28 mouse cellular contexts compared by ENCODE assay signal in genomic region chr7:115803256-115803655, GRCm38 (mm10).
A peak's percentile ranks its signal among the peaks of the same experiment; 100 is the strongest.
DNase-seq lines count a peak whose midpoint lies in the region; ATAC-seq and TF ChIP-seq lines count a peak whose summit lies in the region.
"Had no signal": no experiment of that assay in that cellular context is flagged by ENCODE, and none has a peak within 500 bp of the region (broad histone marks: within the 10 kb centered on the region; RNA-seq: fewer than 3 reads in every experiment).

No protein-coding gene starts in this region.

- H3K36me3 ChIP-seq in hindbrain, embryonic 12.5 days: no peaks in the 10 kb centered on the region
- no peaks in the 10 kb centered on the region for H3K36me3 ChIP-seq in hindbrain, embryonic 16.5 days (ENCODE audit: control insufficient read depth, insufficient read depth, low read length)
- peaks cover 36% of the 10 kb centered on the region for H3K36me3 ChIP-seq in liver, embryonic 12.5 days
- peaks cover 27% of the 10 kb centered on the region for H3K36me3 ChIP-seq in liver, postnatal 0 days (replicated peaks; ENCODE audit: insufficient read depth, low read length)
- no peaks in the 10 kb centered on the region for H3K36me3 ChIP-seq in heart, adult 2 months (ENCODE audit: control insufficient read depth, insufficient read depth, low read length)
- H3K36me3 ChIP-seq: kidney, embryonic 15.5 days; midbrain, embryonic 12.5 days; neural tube, embryonic 12.5 days had no signal

- H3K79me2 ChIP-seq in heart, adult 2 months (replicated peaks; ENCODE audit: control insufficient read depth, insufficient read depth, low read length): 0 out of 2 replicates have a peak, but pooled peaks cover 3% of the 10 kb centered on the region

- H3K27me3 ChIP-seq in hindbrain, embryonic 12.5 days: no peaks in the 10 kb centered on the region
- no peaks in the 10 kb centered on the region for H3K27me3 ChIP-seq in hindbrain, embryonic 16.5 days (replicated peaks; ENCODE audit: control insufficient read depth, insufficient read depth, low read length)
- H3K27me3 ChIP-seq in liver, embryonic 12.5 days (replicated peaks): no peaks in the 10 kb centered on the region
- H3K27me3 ChIP-seq in liver, postnatal 0 days (ENCODE audit: insufficient read depth, low read length): no peaks in the 10 kb centered on the region
- no peaks in the 10 kb centered on the region for H3K27me3 ChIP-seq in heart, adult 2 months (ENCODE audit: control insufficient read depth, insufficient read depth, low read length)
- H3K27me3 ChIP-seq: heart, embryonic 12.5 days; kidney, embryonic 15.5 days; midbrain, embryonic 12.5 days; neural tube, embryonic 12.5 days had no signal

- TF ChIP-seq CTCF in liver, postnatal 0 days (IDR thresholded peaks at IDR 0.05; ENCODE audit: low read depth): no peak
- no peak for TF ChIP-seq CTCF in heart, adult 2 months (IDR thresholded peaks at IDR 0.05)

- no peak overlapping the region for H3K4me2 ChIP-seq in hindbrain, embryonic 12.5 days (replicated peaks)
- no peak overlapping the region for H3K4me2 ChIP-seq in hindbrain, embryonic 16.5 days (ENCODE audit: low read length)
- peak overlapping the region; percentile 26 for H3K4me2 ChIP-seq in liver, embryonic 12.5 days
- no peak overlapping the region for H3K4me2 ChIP-seq in liver, postnatal 0 days (ENCODE audit: low read depth, low read length)
- H3K4me2 ChIP-seq: heart, embryonic 12.5 days; hindbrain, embryonic 14.5 days; kidney, embryonic 15.5 days; lung, embryonic 14.5 days; midbrain, embryonic 12.5 days; neural tube, embryonic 12.5 days had no signal

- peak overlapping the region; percentile 8; the same call in 1 of the 2 replicates for H3K27ac ChIP-seq in hindbrain, embryonic 12.5 days
- H3K27ac ChIP-seq in hindbrain, embryonic 16.5 days (ENCODE audit: low read depth, low read length): no peak overlapping the region
- no peak overlapping the region for H3K27ac ChIP-seq in liver, embryonic 12.5 days
- no peak overlapping the region for H3K27ac ChIP-seq in liver, postnatal 0 days (ENCODE audit: low read depth)
- no peak overlapping the region for H3K27ac ChIP-seq in heart, adult 2 months
- H3K27ac ChIP-seq: hindbrain, embryonic 14.5 days; kidney, embryonic 15.5 days; layer of hippocampus, adult 2 months; midbrain, embryonic 12.5 days; neural tube, embryonic 12.5 days had no signal

- no peak for ATAC-seq in hindbrain, embryonic 12.5 days (ENCODE audit: low FRiP score)
- no peak for ATAC-seq in hindbrain, embryonic 16.5 days
- ATAC-seq in liver, embryonic 12.5 days: peak; percentile 83
- ATAC-seq in liver, postnatal 0 days: no peak
- ATAC-seq: CD4-positive, CD25-positive, alpha-beta regulatory T cell, adult 4 months; inflammation-experienced regulatory T-cells, adult 6 months had no signal

- 78% methylated on average over 3 of the region's 3 CpGs for WGBS in hindbrain, embryonic 12.5 days
- WGBS in hindbrain, embryonic 16.5 days: 74% methylated on average over 3 of the region's 3 CpGs
- WGBS in liver, embryonic 12.5 days (ENCODE audit: insufficient replicate concordance): 28% methylated on average over 3 of the region's 3 CpGs
- 48% methylated on average over 3 of the region's 3 CpGs for WGBS in liver, postnatal 0 days (ENCODE audit: insufficient replicate concordance)
- WGBS in heart, adult 2 months: 46% methylated on average over 3 of the region's 3 CpGs

- no peaks in the 10 kb centered on the region for H3K9me3 ChIP-seq in hindbrain, embryonic 12.5 days (replicated peaks)
- no peaks in the 10 kb centered on the region for H3K9me3 ChIP-seq in hindbrain, embryonic 16.5 days (ENCODE audit: control insufficient read depth, low read length)
- H3K9me3 ChIP-seq in liver, embryonic 12.5 days (replicated peaks): no peaks in the 10 kb centered on the region
- no peaks in the 10 kb centered on the region for H3K9me3 ChIP-seq in liver, postnatal 0 days (ENCODE audit: low read length)
- H3K9me3 ChIP-seq: heart, embryonic 12.5 days; kidney, embryonic 15.5 days; midbrain, embryonic 12.5 days; neural tube, embryonic 12.5 days had no signal

- peak; percentile 72; the same call in 1 of the 2 replicates for TF ChIP-seq EP300 in liver, postnatal 0 days (IDR thresholded peaks at IDR 0.05; ENCODE audit: low read depth)
- TF ChIP-seq EP300 in heart, adult 2 months (IDR thresholded peaks at IDR 0.05; ENCODE audit: insufficient read depth, low read depth, low read length): no peak

- H3K4me1 ChIP-seq in hindbrain, embryonic 12.5 days: peaks cover 2% of the 10 kb centered on the region; the same call in 1 of the 2 replicates
- H3K4me1 ChIP-seq in hindbrain, embryonic 16.5 days (ENCODE audit: control insufficient read depth, insufficient read depth, low read depth, low read length): no peaks in the 10 kb centered on the region
- peaks cover 32% of the 10 kb centered on the region for H3K4me1 ChIP-seq in liver, embryonic 12.5 days
- H3K4me1 ChIP-seq in liver, postnatal 0 days (ENCODE audit: insufficient read depth): no peaks in the 10 kb centered on the region; the same call in 1 of the 2 replicates
- H3K4me1 ChIP-seq in heart, adult 2 months (ENCODE audit: control insufficient read depth, insufficient read depth, low read length): peaks cover 3% of the 10 kb centered on the region; the same call in 1 of the 2 replicates
- H3K4me1 ChIP-seq: neural tube, embryonic 12.5 days had no signal

- no peak for DNase-seq in liver, postnatal 0 days
- DNase-seq in left cerebral cortex, adult 18-20 months (ENCODE audit: low spot score in 2 of 2): no peak
- no peak for DNase-seq in heart, adult 2 months
- no peak for DNase-seq in thymus, postnatal 36 days
- DNase-seq: adrenal gland, postnatal 25 days; cerebellum, adult 8-10 months; cerebellum, postnatal 25 days; gastrocnemius, postnatal 36 days; heart, adult 18-20 months; heart, postnatal 4 days; kidney, adult 18-20 months; kidney, postnatal 36 days; left cerebral cortex, postnatal 4 days; lung, embryonic 14.5 days; lung, postnatal 14 days; right cerebral cortex, postnatal 14 days had no signal

- intact Hi-C loops in heart, adult 2 months (cut with DNase I): no loop called here

- no peak overlapping the region for H3K4me3 ChIP-seq in hindbrain, embryonic 12.5 days
- no peak overlapping the region for H3K4me3 ChIP-seq in hindbrain, embryonic 16.5 days (ENCODE audit: low read length)
- no peak overlapping the region for H3K4me3 ChIP-seq in liver, embryonic 12.5 days
- H3K4me3 ChIP-seq in liver, postnatal 0 days (ENCODE audit: low read depth, low read length): no peak overlapping the region
- no peak overlapping the region for H3K4me3 ChIP-seq in heart, adult 2 months
- H3K4me3 ChIP-seq: heart, embryonic 12.5 days; kidney, embryonic 15.5 days; layer of hippocampus, adult 2 months; midbrain, embryonic 12.5 days; myocyte; neural tube, embryonic 12.5 days had no signal

- TF ChIP-seq POLR2A in heart, adult 2 months (IDR thresholded peaks at IDR 0.05; ENCODE audit: insufficient read depth, low read depth, low read length): no peak

- no peak overlapping the region for H3K9ac ChIP-seq in hindbrain, embryonic 12.5 days
- H3K9ac ChIP-seq in hindbrain, embryonic 16.5 days (ENCODE audit: low read depth, low read length): no peak overlapping the region
- no peak overlapping the region for H3K9ac ChIP-seq in liver, embryonic 12.5 days
- no peak overlapping the region for H3K9ac ChIP-seq in liver, postnatal 0 days (replicated peaks)
- H3K9ac ChIP-seq in heart, adult 2 months (ENCODE audit: low read depth, low read length): no peak overlapping the region
- H3K9ac ChIP-seq: heart, embryonic 12.5 days; hindbrain, embryonic 14.5 days; kidney, embryonic 15.5 days; lung, embryonic 14.5 days; midbrain, embryonic 12.5 days; neural tube, embryonic 12.5 days had no signal
